16 mouse cellular contexts compared by ENCODE assay signal in the genomic region with DNA sequence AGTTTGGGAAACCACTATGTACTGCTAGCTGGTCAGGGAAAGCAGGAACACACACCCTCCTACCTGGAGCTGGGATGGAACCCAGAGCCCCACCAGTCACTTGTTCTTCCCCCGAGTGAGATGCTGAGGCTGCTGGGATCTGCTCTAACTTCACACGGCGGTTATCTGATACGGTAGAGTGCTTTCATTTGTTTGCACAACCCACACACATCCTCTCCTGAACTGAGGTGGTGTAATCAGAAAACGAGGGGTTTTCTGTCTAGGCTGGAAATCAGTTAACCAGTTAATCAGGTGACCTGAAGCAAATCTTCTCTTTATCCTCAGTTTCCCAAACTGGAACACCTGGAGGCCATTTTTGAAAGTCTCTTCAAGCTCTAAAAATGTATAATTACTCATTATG. TPM values are rescaled to one million over a fixed set of nuclear protein-coding genes. Genes with fewer than 3 reads are reported as not detected.
DNase-seq lines count a peak whose midpoint lies in the region; ATAC-seq and TF ChIP-seq lines count a peak whose summit lies in the region.
"Had no signal": no experiment of that assay in that cellular context is flagged by ENCODE, and none has a peak within 500 bp of the region (broad histone marks: within the 10 kb centered on the region; RNA-seq: fewer than 3 reads in every experiment).

No protein-coding gene starts in this region.

- 35% methylated on average over 5 of the region's 5 CpGs for WGBS in lung, adult 2 months

- no peak overlapping the region for H3K4me3 ChIP-seq in lung, adult 2 months (replicated peaks; ENCODE audit: extremely low read depth, low read depth, low read length)
- H3K4me3 ChIP-seq in G1E (ENCODE audit: low read depth, low read length) = no peak overlapping the region
- H3K4me3 ChIP-seq: heart, adult 2 months; midbrain, embryonic 12.5 days; neural tube, embryonic 15.5 days had no signal

- peaks cover 7% of the 10 kb centered on the region; the same call in 1 of the 2 replicates for H3K27me3 ChIP-seq in G1E (ENCODE audit: insufficient read depth, low read length)
- H3K27me3 ChIP-seq: midbrain, embryonic 12.5 days; neural tube, embryonic 15.5 days had no signal

- ATAC-seq in G1E (ENCODE audit: extremely low read depth, insufficient number of reproducible peaks, low FRiP score, poor library complexity, severe bottlenecking) = peak; percentile 17; the same call in 1 of the 2 replicates
- peak; percentile 45 for ATAC-seq in megakaryocyte, adult 5-6 weeks (ENCODE audit: poor library complexity, severe bottlenecking)
- no peak for ATAC-seq in erythroblast, adult 5-6 weeks (replicated peaks; ENCODE audit: low FRiP score, poor library complexity, severe bottlenecking)
- ATAC-seq: forebrain, postnatal 0 days; intestine, embryonic 16.5 days had no signal

- DNase-seq in lung, postnatal 25 days (ENCODE audit: low spot score) = peak; percentile 22
- DNase-seq in lung, adult 2 months = no peak
- no peak for DNase-seq in G1E (ENCODE audit: low spot score)
- peak; percentile 43 for DNase-seq in thymus, postnatal 14 days
- no peak for DNase-seq in adrenal gland, adult 18-20 months (ENCODE audit: low spot score in 2 of 2)
- no peak for DNase-seq in testis, postnatal 10 days (ENCODE audit: low spot score)
- DNase-seq: cerebellum, postnatal 36 days; forebrain, postnatal 0 days; heart, postnatal 4 days; lung, adult 18-20 months had no signal

- no peak for TF ChIP-seq POLR2A in lung, adult 2 months (IDR thresholded peaks at IDR 0.05; ENCODE audit: borderline replicate concordance, extremely low read depth, low read depth, low read length)

- TF ChIP-seq CTCF in lung, adult 2 months (IDR thresholded peaks at IDR 0.05; ENCODE audit: insufficient read depth, low read length) = no peak
- TF ChIP-seq CTCF in G1E (IDR thresholded peaks at IDR 0.05; ENCODE audit: low read depth, low read length) = no peak

- H3K9me3 ChIP-seq in G1E (replicated peaks) = no peaks in the 10 kb centered on the region
- H3K9me3 ChIP-seq: midbrain, embryonic 12.5 days; neural tube, embryonic 15.5 days had no signal

- peaks cover 52% of the 10 kb centered on the region for H3K36me3 ChIP-seq in G1E (replicated peaks)
- H3K36me3 ChIP-seq: midbrain, embryonic 12.5 days; neural tube, embryonic 15.5 days had no signal

- H3K4me1 ChIP-seq in lung, adult 2 months (ENCODE audit: control insufficient read depth, insufficient read depth, low read length) = no peaks in the 10 kb centered on the region; the same call in 1 of the 2 replicates
- H3K4me1 ChIP-seq in G1E (ENCODE audit: insufficient read depth, low read depth, low read length) = peaks cover 69% of the 10 kb centered on the region

RNA-seq across cellular contexts. Expression of gene Tec, which starts 55.4 kb away (rescaled TPM):
- polyA plus RNA-seq in lung, adult 2 months (2012; rRNA removed) = 3.0 and 4.2 TPM in 2 replicates
- total RNA-seq in G1E (2014; fragmentation: Nextera tagmentation) (45.3 and 45.7 TPM in 2 replicates), G1E (2017) (77.1 and 91.6 TPM in 2 replicates)
- 2.4 and 2.9 TPM in 2 replicates for polyA plus RNA-seq in G1E (2012)
- total RNA-seq in megakaryocyte, adult 5-6 weeks (2015) = 33.4 and 38.9 TPM in 2 replicates
- 56.6 and 64.5 TPM in 2 replicates for total RNA-seq in megakaryocyte, adult 5-6 weeks (2017)
- 1 to 10 TPM; 2.0 to 2.5 TPM for total RNA-seq in adrenal gland, adult 18-20 months (2021)
- total RNA-seq in erythroblast, adult 5-6 weeks (2015; ENCODE audit: low replicate concordance) = 1.7 and 5.6 TPM in 2 replicates
- 5.4 and 6.3 TPM in 2 replicates for total RNA-seq in erythroblast, adult 5-6 weeks (2017; ENCODE audit: low replicate concordance)

Comparison
In these comparisons a context has a peak if more than half of its experiments do, and no peak if none do; other contexts are left out.
1. DNase-seq: peak in lung, postnatal 25 days (single experiment) and thymus, postnatal 14 days (single experiment); none in lung, adult 2 months (single experiment), G1E (single experiment), adrenal gland, adult 18-20 months (0 of 2) and testis, postnatal 10 days (single experiment).
2. RNA of gene Tec, which starts 55.4 kb away (total RNA-seq): 45.3 to 91.6 TPM in G1E and 33.4 to 64.5 TPM in megakaryocyte, adult 5-6 weeks; 1.7 to 6.3 TPM in erythroblast, adult 5-6 weeks and 2.0 to 2.5 TPM in adrenal gland, adult 18-20 months; every median in the first group is over 4 times any median in the second.